Mouse (Mus musculus): ENCODE results near the gene Foxn3. TPM values are rescaled to one million over a fixed set of nuclear protein-coding genes. Genes with fewer than 3 reads are reported as not detected.
A peak's percentile ranks its signal among the peaks of the same experiment; 100 is the strongest.

The Foxn3 gene
- polyA plus RNA-seq, 1 experiment from 2014 or later = 68.8 TPM

DNA sequence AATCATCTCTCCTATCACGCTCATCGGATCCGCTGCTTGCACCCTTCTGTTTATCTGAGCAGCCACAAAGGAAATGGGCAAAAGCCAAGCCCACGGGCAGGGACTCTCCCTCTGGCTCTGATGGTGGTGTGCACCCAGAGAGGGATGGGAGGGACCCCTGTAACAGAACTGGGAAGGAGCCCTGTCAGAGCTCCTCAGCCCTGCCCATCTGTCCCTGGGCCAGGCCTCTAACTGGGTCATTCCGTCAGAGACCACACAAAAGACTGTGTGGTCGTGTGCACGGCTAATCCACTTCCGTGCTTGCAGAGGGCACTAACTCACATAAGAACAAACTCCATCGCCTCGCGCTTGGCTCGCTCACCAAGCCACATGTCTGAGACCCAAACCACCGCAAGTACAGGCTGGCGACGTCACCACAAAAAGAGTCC is 95.5 kb downstream of the Foxn3 start:
- H3K4me3 ChIP-seq = no peak overlapping the region
- no peaks in the 10 kb centered on the region for H3K9me3 ChIP-seq (replicated peaks)
- H3K36me3 ChIP-seq = no peaks in the 10 kb centered on the region
- no peak for DNase-seq (ENCODE audit: low spot score)
- 85% methylated on average over 15 of the region's 15 CpGs for WGBS
- peaks cover 22% of the 10 kb centered on the region for H3K4me1 ChIP-seq
- H3K27me3 ChIP-seq (ENCODE audit: low read depth, poor library complexity, severe bottlenecking) = no peaks in the 10 kb centered on the region
- H3K27ac ChIP-seq = peak overlapping the region; percentile 55; the same call in 1 of the 2 replicates

DNA sequence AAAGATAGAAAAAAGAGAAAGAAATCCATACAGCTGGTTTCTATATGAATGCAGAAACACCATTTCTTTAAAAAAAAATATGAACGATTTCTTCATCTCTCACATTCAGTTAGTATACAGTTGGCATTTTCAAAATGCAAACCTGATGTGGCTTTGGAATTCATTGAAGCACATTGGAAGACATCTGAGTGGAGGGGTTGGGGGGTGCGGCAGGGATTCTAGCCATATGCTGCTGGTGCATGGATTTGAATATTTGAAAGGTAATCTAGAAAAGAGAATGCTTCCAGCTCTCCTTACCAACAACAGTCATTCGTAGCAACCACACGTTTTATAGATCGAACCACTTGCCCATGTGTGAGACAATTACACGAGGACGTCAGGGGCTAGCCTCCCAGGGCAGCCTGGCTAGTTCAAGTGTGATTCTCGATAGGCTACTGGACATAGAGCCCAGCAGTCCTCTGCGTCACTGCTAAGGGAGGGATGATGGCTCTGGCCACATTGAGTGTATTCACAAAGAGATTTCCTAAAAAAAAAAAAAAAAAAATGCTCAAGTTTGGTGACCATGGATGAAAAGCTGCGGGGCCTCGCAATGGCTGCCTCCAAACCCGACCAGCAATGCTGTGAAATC is 96.0 kb downstream of the Foxn3 start:
- no peaks in the 10 kb centered on the region for H3K36me3 ChIP-seq
- no peak for DNase-seq (ENCODE audit: low spot score)
- 92% methylated on average over 12 of the region's 12 CpGs for WGBS
- H3K27ac ChIP-seq = no peak overlapping the region
- H3K27me3 ChIP-seq (ENCODE audit: low read depth, poor library complexity, severe bottlenecking) = no peaks in the 10 kb centered on the region
- H3K9me3 ChIP-seq (replicated peaks) = no peaks in the 10 kb centered on the region
- H3K4me3 ChIP-seq = no peak overlapping the region
- peaks cover 22% of the 10 kb centered on the region for H3K4me1 ChIP-seq

- DNase-seq (ENCODE audit: low spot score) = no peak
- no peaks in the 10 kb centered on the region for H3K27me3 ChIP-seq (ENCODE audit: low read depth, poor library complexity, severe bottlenecking)
- no peak overlapping the region for H3K27ac ChIP-seq
- H3K9me3 ChIP-seq (replicated peaks) = no peaks in the 10 kb centered on the region
- H3K36me3 ChIP-seq = no peaks in the 10 kb centered on the region
- H3K4me3 ChIP-seq = no peak overlapping the region
- WGBS = 88% methylated on average over 5 of the region's 5 CpGs
- peaks cover 22% of the 10 kb centered on the region for H3K4me1 ChIP-seq
Measured at GRCm38 (mm10) chr12:99466426-99466825, 97.0 kb downstream of the Foxn3 start.

DNA sequence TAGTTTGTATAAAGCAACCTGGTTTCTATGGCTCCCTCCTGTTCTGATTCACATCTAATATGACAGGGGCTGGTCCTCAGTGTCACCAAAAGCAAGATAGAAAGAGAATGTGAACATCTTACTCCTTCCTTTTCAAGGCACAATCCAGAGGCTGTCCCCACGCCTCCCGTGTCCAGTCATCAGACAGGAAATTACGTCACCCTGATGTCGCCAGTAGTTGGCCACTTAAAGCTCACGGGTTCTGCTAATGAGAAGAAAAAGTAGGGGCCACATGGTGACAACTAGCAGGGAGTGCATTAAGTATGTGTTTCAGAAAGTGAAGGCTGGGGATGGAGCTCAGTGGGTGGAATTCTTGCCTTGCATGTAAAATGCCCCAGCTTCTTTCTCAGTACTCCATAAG is 99.1 kb downstream of the Foxn3 start:
- 73% methylated on average over 5 of the region's 5 CpGs for WGBS
- Histone ChIP-seq H3K27ac (no peak overlapping the region), H3K9me3 (replicated peaks) (no peaks in the 10 kb centered on the region), H3K4me3 (no peak overlapping the region), H3K4me1 (peaks cover 22% of the 10 kb centered on the region), H3K36me3 (no peaks in the 10 kb centered on the region), H3K27me3 (ENCODE audit: low read depth, poor library complexity, severe bottlenecking) (no peaks in the 10 kb centered on the region)
- DNase-seq (ENCODE audit: low spot score) = no peak

- H3K9me3 ChIP-seq (replicated peaks) = no peaks in the 10 kb centered on the region
- no peak overlapping the region for H3K4me3 ChIP-seq
- H3K27ac ChIP-seq = no peak overlapping the region
- peaks cover 10% of the 10 kb centered on the region for H3K4me1 ChIP-seq
- no peak for DNase-seq (ENCODE audit: low spot score)
- H3K27me3 ChIP-seq (ENCODE audit: low read depth, poor library complexity, severe bottlenecking) = no peaks in the 10 kb centered on the region
- WGBS = 91% methylated on average over 1 of the region's 1 CpGs
- H3K36me3 ChIP-seq = no peaks in the 10 kb centered on the region
Measured at GRCm38 (mm10) chr12:99462846-99463245, 100.5 kb downstream of the Foxn3 start.

DNA sequence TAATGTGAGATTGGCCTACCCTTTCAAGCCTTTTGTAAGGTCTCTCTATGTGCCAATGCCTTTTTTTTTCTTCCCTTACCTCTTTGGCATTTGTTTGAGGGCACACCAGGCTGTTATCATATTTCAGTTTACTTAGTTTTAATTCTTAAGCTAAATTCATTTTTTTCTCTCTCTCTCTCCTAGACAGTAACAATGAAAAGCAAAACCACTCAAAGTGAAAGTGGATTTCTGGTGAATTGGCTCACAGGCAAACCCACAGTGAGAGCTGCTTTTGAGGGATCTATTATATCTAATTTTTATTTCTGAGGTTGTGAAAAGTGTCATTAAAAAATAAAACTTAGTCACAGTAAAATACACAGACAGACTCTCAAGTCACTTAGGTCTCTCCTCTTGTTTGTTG is 101.1 kb downstream of the Foxn3 start:
- H3K4me3 ChIP-seq = no peak overlapping the region
- H3K27me3 ChIP-seq (ENCODE audit: low read depth, poor library complexity, severe bottlenecking) = no peaks in the 10 kb centered on the region
- no peaks in the 10 kb centered on the region for H3K36me3 ChIP-seq
- peaks cover 13% of the 10 kb centered on the region for H3K4me1 ChIP-seq
- no peaks in the 10 kb centered on the region for H3K9me3 ChIP-seq (replicated peaks)
- DNase-seq (ENCODE audit: low spot score) = no peak
- H3K27ac ChIP-seq = no peak overlapping the region

GRCm38 (mm10) chr12:99457521-99458205 is 105.7 kb downstream of the Foxn3 start:
- Histone ChIP-seq H3K27ac (no peak overlapping the region), H3K9me3 (replicated peaks) (no peaks in the 10 kb centered on the region), H3K4me3 (no peak overlapping the region), H3K4me1 (peaks cover 27% of the 10 kb centered on the region), H3K36me3 (no peaks in the 10 kb centered on the region), H3K27me3 (ENCODE audit: low read depth, poor library complexity, severe bottlenecking) (no peaks in the 10 kb centered on the region)
- WGBS = 91% methylated on average over 10 of the region's 10 CpGs
- no peak for DNase-seq (ENCODE audit: low spot score)

DNA sequence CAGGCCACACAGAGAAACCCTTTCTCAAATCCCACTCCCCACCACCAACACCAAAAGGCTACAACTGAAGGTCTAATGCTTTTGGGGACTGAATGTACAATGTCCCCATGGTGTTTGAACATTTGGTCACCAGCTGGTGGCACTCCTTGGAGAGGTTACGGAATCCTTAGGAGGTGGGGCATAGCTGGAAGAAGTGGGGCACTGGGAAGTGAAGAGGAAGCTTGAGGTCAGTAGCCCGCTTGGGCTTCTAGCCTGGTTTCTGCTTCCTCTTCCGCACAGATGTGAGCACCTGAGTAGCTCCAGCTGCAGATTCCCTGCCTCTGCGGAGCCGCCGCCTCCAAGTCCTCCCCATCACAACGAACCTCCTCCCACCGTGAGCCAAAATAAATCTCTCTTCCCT is 107.8 kb downstream of the Foxn3 start:
- no peak for DNase-seq (ENCODE audit: low spot score)
- H3K27me3 ChIP-seq (ENCODE audit: low read depth, poor library complexity, severe bottlenecking) = no peaks in the 10 kb centered on the region
- no peaks in the 10 kb centered on the region for H3K9me3 ChIP-seq (replicated peaks)
- no peak overlapping the region for H3K27ac ChIP-seq
- WGBS = 95% methylated on average over 8 of the region's 8 CpGs
- H3K4me1 ChIP-seq = peaks cover 27% of the 10 kb centered on the region
- no peak overlapping the region for H3K4me3 ChIP-seq
- H3K36me3 ChIP-seq = no peaks in the 10 kb centered on the region

DNA sequence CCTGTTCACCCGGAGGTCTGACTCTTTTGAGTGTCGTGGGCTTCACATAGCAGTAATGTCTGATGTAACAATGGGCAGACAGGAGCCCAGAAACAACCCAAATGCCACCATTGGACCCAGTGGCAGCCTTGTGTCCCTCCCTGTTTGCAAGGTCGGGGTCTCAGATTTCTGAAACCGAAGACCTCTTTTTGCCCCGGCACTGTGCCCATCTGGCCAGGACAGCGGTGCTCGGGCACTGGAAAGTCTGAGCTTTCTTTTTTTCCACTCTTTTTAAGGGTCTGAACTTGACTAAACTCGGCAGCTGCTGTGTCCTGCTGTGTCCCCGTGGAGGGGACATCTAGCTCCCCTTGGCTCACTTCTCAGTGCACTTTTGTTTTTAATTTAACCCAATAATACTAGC is 109.0 kb downstream of the Foxn3 start:
- Histone ChIP-seq H3K27ac (no peak overlapping the region), H3K4me3 (no peak overlapping the region), H3K4me1 (peaks cover 27% of the 10 kb centered on the region), H3K9me3 (replicated peaks) (no peaks in the 10 kb centered on the region), H3K27me3 (ENCODE audit: low read depth, poor library complexity, severe bottlenecking) (no peaks in the 10 kb centered on the region), H3K36me3 (no peaks in the 10 kb centered on the region)
- DNase-seq (ENCODE audit: low spot score) = no peak
- 60% methylated on average over 9 of the region's 9 CpGs for WGBS

- peaks cover 27% of the 10 kb centered on the region for H3K4me1 ChIP-seq
- no peak for DNase-seq (ENCODE audit: low spot score)
- H3K36me3 ChIP-seq = peaks cover 4% of the 10 kb centered on the region; the same call in 1 of the 2 replicates
- H3K9me3 ChIP-seq (replicated peaks) = no peaks in the 10 kb centered on the region
- H3K4me3 ChIP-seq = no peak overlapping the region
- no peaks in the 10 kb centered on the region for H3K27me3 ChIP-seq (ENCODE audit: low read depth, poor library complexity, severe bottlenecking)
- no peak overlapping the region for H3K27ac ChIP-seq
- 56% methylated on average over 4 of the region's 4 CpGs for WGBS
Measured at GRCm38 (mm10) chr12:99453797-99454196, 109.6 kb downstream of the Foxn3 start.

GRCm38 (mm10) chr12:99450076-99450475 is 113.3 kb downstream of the Foxn3 start:
- no peak overlapping the region for H3K4me3 ChIP-seq
- no peak overlapping the region for H3K27ac ChIP-seq
- WGBS = 93% methylated on average over 6 of the region's 6 CpGs
- peaks cover 5% of the 10 kb centered on the region; the same call in 1 of the 2 replicates for H3K36me3 ChIP-seq
- no peak for DNase-seq (ENCODE audit: low spot score)
- no peaks in the 10 kb centered on the region for H3K27me3 ChIP-seq (ENCODE audit: low read depth, poor library complexity, severe bottlenecking)
- H3K9me3 ChIP-seq (replicated peaks) = no peaks in the 10 kb centered on the region
- peaks cover 30% of the 10 kb centered on the region for H3K4me1 ChIP-seq

- Histone ChIP-seq H3K27ac (no peak overlapping the region), H3K36me3 (peaks cover 5% of the 10 kb centered on the region; the same call in 1 of the 2 replicates), H3K4me3 (no peak overlapping the region), H3K9me3 (replicated peaks) (no peaks in the 10 kb centered on the region), H3K4me1 (peaks cover 20% of the 10 kb centered on the region), H3K27me3 (ENCODE audit: low read depth, poor library complexity, severe bottlenecking) (no peaks in the 10 kb centered on the region)
- WGBS = 94% methylated on average over 5 of the region's 5 CpGs
- no peak for DNase-seq (ENCODE audit: low spot score)
Measured at GRCm38 (mm10) chr12:99447791-99448190, 115.6 kb downstream of the Foxn3 start.

GRCm38 (mm10) chr12:99445018-99445674 is 118.2 kb downstream of the Foxn3 start:
- H3K9me3 ChIP-seq (replicated peaks) = no peaks in the 10 kb centered on the region
- no peak overlapping the region for H3K27ac ChIP-seq
- peaks cover 20% of the 10 kb centered on the region for H3K4me1 ChIP-seq
- no peak for DNase-seq (ENCODE audit: low spot score)
- peaks cover 5% of the 10 kb centered on the region; the same call in 1 of the 2 replicates for H3K36me3 ChIP-seq
- WGBS = 73% methylated on average over 6 of the region's 6 CpGs
- H3K4me3 ChIP-seq = no peak overlapping the region
- no peaks in the 10 kb centered on the region for H3K27me3 ChIP-seq (ENCODE audit: low read depth, poor library complexity, severe bottlenecking)

Data from limb, embryonic 10.5 days (tissue).